Mouse (Mus musculus) heart, embryonic 16.5 days (tissue): ENCODE results near the gene Inka2. TPM values are rescaled to one million over a fixed set of nuclear protein-coding genes. Genes with fewer than 3 reads are reported as not detected.

ENCODE experiments used
- ATAC-seq: fragments of 200-750 bp; cut with Nextera tagmentation; replicated peaks from 2 replicates; pipeline ENCODE4 v1.8.0; 2017; ENCODE audit warnings: moderate number of reproducible peaks; ENCODE audit not compliant: insufficient read depth, low FRiP score; ENCODE audit errors: extremely low read depth
- H3K27ac ChIP-seq: fragments of 300-500 bp; sonication (generic); 2 replicates; pipeline ENCODE4 v1.5.1; 2014; ENCODE audit warnings: mild to moderate bottlenecking, low read length, control low read depth, moderate library complexity
- H3K27me3 ChIP-seq: fragments of 300-500 bp; sonication (generic); 2 replicates; pipeline ENCODE4 v1.6.1; 2014; ENCODE audit warnings: low read length, mixed read lengths; ENCODE audit not compliant: control insufficient read depth, insufficient read depth
- H3K36me3 ChIP-seq: fragments of 300-500 bp; sonication (generic); 2 replicates; pipeline ENCODE4 v1.6.1; 2014; ENCODE audit not compliant: control insufficient read depth, insufficient read depth
- H3K4me1 ChIP-seq: fragments of 300-500 bp; sonication (generic); 2 replicates; pipeline ENCODE4 v1.6.1; 2014; ENCODE audit warnings: low read length, mixed read lengths; ENCODE audit not compliant: control insufficient read depth, insufficient read depth
- H3K4me2 ChIP-seq: fragments of 300-500 bp; sonication (generic); 2 replicates; pipeline ENCODE4 v1.6.1; 2014; ENCODE audit warnings: low read depth, mild to moderate bottlenecking, control low read depth, low read length
- H3K4me3 ChIP-seq: fragments of 300-500 bp; sonication (generic); 2 replicates; pipeline ENCODE4 v1.5.1; 2014; ENCODE audit warnings: mild to moderate bottlenecking, control low read depth, low read length
- H3K9ac ChIP-seq: fragments of 300-500 bp; sonication (generic); 2 replicates; pipeline ENCODE4 v1.6.1; 2014; ENCODE audit warnings: low read length, control low read depth
- H3K9me3 ChIP-seq: fragments of 300-500 bp; sonication (generic); replicated peaks from 2 replicates; pipeline ENCODE4 v1.6.1; 2016; ENCODE audit warnings: low read length; ENCODE audit not compliant: control insufficient read depth
- WGBS: fragments of 180-500 bp; shearing (Covaris S2); extraction: QIAGEN DNeasy Blood & Tissue Kit; methylation state at CpG from one replicate; pipeline ENCODE4 v1.1.7; 2014; 5-methylcytosine and 5-hydroxymethylcytosine counted together
- polyA plus RNA-seq: library from polyadenylated mRNA; unstranded; fragments of >200 nt; fragmentation: Nextera tagmentation; extraction: Ambion mirVana; gene quantifications from 2 replicates; pipeline ENCODE4 v1.2.1, GENCODE M21; 2015

Gene Inka2
- polyA plus RNA-seq, 1 experiment from 2014 or later, result 3.3 TPM

DNA sequence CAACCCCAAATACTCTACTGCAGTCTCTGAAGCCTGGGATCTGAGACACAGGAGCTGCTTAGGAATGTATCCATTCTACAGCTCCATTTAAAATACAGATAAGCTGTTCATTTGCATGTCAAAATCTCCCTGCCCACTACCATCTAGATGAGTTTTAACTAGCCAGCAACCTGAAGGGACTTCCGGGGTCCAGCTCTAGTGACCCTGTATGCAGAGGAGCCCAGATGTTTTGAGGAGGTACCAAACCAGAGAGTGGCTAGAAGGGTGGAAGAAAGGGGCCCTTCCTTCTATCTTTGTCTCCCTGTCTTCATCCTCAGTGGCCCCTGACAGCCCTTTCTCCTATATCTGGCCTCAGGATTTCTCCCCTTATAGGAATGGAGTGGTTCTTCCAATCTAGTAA, 33.6 kb upstream of the Inka2 start:
- 90% methylated on average over 1 of the region's 1 CpGs for WGBS
- no peaks in the 10 kb centered on the region for H3K9me3 ChIP-seq
- no peak overlapping the region for H3K9ac ChIP-seq
- no peaks in the 10 kb centered on the region for H3K36me3 ChIP-seq
- ATAC-seq, result no peak
- H3K4me1 ChIP-seq, result no peaks in the 10 kb centered on the region
- no peaks in the 10 kb centered on the region for H3K27me3 ChIP-seq
- no peak overlapping the region for H3K4me2 ChIP-seq
- H3K27ac ChIP-seq, result no peak overlapping the region
- H3K4me3 ChIP-seq, result no peak overlapping the region

DNA sequence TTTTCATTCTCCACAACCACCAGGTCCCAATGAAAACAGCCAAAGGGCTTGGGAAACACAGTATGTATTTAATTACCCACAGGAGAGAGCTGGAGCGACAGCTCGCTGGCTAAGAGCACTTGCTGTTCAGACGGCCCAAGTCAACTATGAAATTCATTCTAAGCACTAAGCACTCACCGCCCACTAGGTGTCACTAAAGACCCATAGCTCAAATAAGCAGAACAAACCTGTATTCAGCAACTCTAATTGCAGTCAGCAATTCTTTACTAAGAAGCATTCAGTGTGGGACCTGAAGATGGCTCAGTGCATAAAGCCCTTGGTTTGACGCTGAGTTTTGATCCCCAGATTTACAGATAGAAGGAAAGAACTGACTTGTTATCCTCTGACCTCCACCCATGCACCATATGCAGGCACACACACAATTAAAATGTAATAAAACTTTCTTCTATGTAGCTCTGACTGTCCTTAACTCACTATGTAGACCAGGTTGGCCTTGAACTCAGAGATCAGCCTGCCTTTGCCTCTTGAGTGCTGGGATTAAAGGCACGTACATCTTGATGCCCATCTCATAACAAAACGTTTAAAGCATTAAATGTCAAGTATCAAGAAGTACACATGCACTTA, 29.7 kb upstream of the Inka2 start:
- no peaks in the 10 kb centered on the region for H3K27me3 ChIP-seq
- 18% methylated on average over 7 of the region's 7 CpGs for WGBS
- H3K27ac ChIP-seq, result no peak overlapping the region
- H3K9me3 ChIP-seq, result no peaks in the 10 kb centered on the region
- no peak overlapping the region for H3K4me2 ChIP-seq
- peaks cover 19% of the 10 kb centered on the region for H3K36me3 ChIP-seq
- H3K9ac ChIP-seq, result no peak overlapping the region
- no peak overlapping the region for H3K4me3 ChIP-seq
- H3K4me1 ChIP-seq, result no peaks in the 10 kb centered on the region
- 0 out of 2 replicates have a peak, but pooled peaks have one; percentile 28 for ATAC-seq

GRCm38 (mm10) chr3:105675932-105676331, 28.5 kb upstream of the Inka2 start:
- no peak for ATAC-seq
- WGBS, result 30% methylated on average over 2 of the region's 2 CpGs
- H3K4me2 ChIP-seq, result no peak overlapping the region
- H3K36me3 ChIP-seq, result peaks cover 23% of the 10 kb centered on the region
- no peak overlapping the region for H3K27ac ChIP-seq
- H3K9ac ChIP-seq, result no peak overlapping the region
- H3K4me1 ChIP-seq, result no peaks in the 10 kb centered on the region
- H3K4me3 ChIP-seq, result no peak overlapping the region
- H3K27me3 ChIP-seq, result no peaks in the 10 kb centered on the region
- no peaks in the 10 kb centered on the region for H3K9me3 ChIP-seq

DNA sequence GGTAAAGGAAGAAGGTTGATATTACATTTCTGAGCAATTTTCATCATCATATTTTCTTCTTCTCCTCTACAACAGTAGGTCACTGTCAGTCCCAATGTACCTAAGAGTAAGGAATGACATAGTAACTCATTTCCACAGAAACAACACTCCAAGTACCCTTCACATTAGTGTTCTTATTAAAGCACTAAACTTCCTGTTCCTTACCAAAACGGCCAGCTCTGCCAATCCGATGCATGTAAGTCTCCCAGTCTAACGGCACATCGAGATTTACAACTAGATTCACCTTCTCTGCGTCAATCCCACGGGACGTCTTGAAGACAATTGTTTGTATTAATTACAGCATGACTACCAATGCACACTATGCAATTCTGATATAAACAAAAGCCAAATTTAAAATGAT, 24.1 kb upstream of the Inka2 start:
- no peak for ATAC-seq
- Histone ChIP-seq H3K36me3 (peaks cover 41% of the 10 kb centered on the region), H3K9ac (no peak overlapping the region), H3K9me3 (no peaks in the 10 kb centered on the region), H3K27me3 (no peaks in the 10 kb centered on the region), H3K4me2 (no peak overlapping the region), H3K27ac (no peak overlapping the region), H3K4me3 (no peak overlapping the region), H3K4me1 (no peaks in the 10 kb centered on the region)
- WGBS, result 90% methylated on average over 7 of the region's 7 CpGs

DNA sequence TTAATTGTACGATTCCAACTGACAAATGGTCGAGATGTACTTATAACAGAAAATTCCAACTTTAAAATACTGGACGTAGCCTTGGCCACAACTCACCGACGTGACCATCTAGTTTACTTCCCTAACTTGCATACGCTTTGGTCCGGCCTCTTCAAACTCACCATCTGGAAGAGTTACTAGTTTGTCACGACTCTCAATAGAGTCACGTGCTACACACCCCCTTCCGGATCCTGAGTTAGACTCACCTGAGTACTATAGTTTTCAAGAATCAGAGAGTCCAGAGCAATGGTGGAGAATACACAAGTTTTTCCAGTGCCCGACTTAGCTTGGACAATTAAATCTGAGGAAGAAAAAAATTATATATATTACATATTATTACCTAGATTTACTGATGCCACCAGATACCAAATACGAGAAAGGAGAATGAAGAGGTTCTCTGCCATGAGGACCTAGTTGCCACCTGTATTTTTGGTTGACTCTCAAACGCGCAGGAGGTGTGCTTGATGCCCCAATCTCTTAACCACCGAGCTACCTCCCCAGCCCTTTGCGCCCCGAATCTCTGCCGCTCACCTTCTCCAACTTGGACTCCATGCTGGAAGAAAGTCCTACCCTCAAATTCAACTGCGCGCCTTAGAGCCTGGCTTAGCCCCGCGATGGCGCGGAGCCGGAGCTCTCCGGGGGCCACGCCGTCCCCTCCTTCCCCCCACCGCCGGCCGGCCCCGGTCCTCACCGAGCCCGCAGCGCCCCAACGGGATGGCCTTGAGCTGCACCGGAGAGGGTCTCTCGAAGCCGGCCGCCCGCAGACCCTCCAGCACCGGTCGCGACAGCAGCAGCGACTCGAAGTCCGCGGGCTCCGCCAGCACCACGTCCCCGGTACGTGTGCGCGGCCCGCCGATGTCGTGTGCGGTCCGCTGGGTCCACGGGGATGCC, 17.7 kb upstream of the Inka2 start:
- WGBS, result 8% methylated on average over 60 of the region's 60 CpGs
- ATAC-seq, result peak; percentile 43
- H3K27me3 ChIP-seq, result no peaks in the 10 kb centered on the region
- H3K36me3 ChIP-seq, result peaks cover 14% of the 10 kb centered on the region
- H3K9me3 ChIP-seq, result no peaks in the 10 kb centered on the region
- peak overlapping the region; percentile 97 for H3K9ac ChIP-seq
- H3K27ac ChIP-seq, result peak overlapping the region; percentile 81
- H3K4me3 ChIP-seq, result peak overlapping the region; percentile 95
- peak overlapping the region; percentile 87 for H3K4me2 ChIP-seq
- H3K4me1 ChIP-seq, result peaks cover 9% of the 10 kb centered on the region

- Histone ChIP-seq H3K4me2 (peak within 1 kb of the TSS; percentile 87), H3K4me1 (peaks cover 9% of the 10 kb centered on the region), H3K27me3 (no peaks in the 10 kb centered on the region), H3K9me3 (no peaks in the 10 kb centered on the region), H3K27ac (peak within 1 kb of the TSS; percentile 87), H3K9ac (peak within 1 kb of the TSS; percentile 97), H3K4me3 (peak within 1 kb of the TSS; percentile 95), H3K36me3 (peaks cover 13% of the 10 kb centered on the region)
- under 1% methylated on average over 72 of the region's 72 CpGs for WGBS
- peak; percentile 96 for ATAC-seq
Measured at GRCm38 (mm10) chr3:105687324-105688060, 16.9 kb upstream of the Inka2 start, which contains the start of gene Ddx20. Gene Ddx20 (minus strand): TSS chr3:105687574.

DNA sequence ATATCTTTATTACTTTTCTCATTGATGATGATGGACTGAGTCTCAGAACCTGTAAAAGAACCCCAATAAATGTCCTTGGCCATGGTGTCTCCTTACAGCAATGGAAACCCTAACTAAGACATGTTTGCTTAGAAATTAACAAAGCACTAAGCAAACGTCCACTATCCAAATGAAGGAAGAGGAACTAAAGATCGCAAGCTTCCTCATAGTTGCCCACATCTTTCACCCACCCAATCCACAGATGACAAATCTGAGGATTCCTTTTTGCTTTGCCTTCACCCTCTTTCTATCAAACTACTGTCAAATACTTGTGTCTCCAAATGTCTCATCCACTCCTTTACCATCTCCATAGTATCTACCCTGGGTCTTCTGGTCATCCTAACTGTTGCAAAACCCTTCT, 15.9 kb upstream of the Inka2 start:
- H3K36me3 ChIP-seq, result peaks cover 7% of the 10 kb centered on the region
- H3K27me3 ChIP-seq, result no peaks in the 10 kb centered on the region
- H3K4me3 ChIP-seq, result no peak overlapping the region
- peaks cover 9% of the 10 kb centered on the region for H3K4me1 ChIP-seq
- no peaks in the 10 kb centered on the region for H3K9me3 ChIP-seq
- H3K27ac ChIP-seq, result no peak overlapping the region
- no peak overlapping the region for H3K4me2 ChIP-seq
- no peak for ATAC-seq
- 80% methylated on average over 2 of the region's 2 CpGs for WGBS
- no peak overlapping the region for H3K9ac ChIP-seq

DNA sequence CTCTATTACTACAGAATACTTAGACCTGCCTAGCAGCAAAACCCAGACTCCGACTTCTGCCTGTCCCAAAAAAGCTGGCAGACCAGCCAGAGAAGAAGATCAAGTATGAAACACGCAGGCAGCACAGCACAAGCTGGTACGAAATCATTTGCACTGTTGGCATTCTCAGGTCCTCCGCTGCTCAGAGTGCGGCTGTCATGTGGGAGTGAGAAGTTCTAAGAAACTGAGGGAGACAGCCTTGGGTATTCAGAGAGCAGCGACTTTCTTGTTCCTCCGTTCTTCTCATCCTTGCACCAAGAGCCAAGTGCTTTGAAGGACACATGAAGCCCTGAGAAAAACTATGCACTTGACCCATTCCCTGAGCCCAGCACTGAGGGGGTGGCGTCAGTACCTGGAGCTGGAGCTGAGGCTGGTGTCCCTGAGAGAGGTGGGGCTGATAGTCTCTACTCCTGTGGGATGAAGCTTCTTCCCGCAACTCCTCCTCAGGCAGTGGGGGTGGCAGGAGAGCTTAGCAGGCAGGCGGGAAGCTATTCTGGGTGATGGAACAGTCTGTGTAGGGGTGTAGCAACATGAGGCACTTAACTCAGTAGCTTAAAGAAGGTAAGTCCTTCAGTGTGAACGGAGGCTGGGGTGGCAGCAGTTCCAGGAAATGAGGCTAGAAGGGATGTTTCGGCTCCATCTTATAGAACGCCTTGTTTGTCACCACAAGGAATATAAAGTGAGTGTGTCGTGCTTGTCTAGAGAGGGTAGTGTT, 10.9 kb upstream of the Inka2 start:
- Histone ChIP-seq H3K9me3 (no peaks in the 10 kb centered on the region), H3K4me3 (no peak overlapping the region), H3K27me3 (no peaks in the 10 kb centered on the region), H3K36me3 (no peaks in the 10 kb centered on the region), H3K9ac (no peak overlapping the region), H3K4me1 (peaks cover 23% of the 10 kb centered on the region), H3K4me2 (no peak overlapping the region), H3K27ac (no peak overlapping the region)
- WGBS, result 62% methylated on average over 14 of the region's 14 CpGs
- ATAC-seq, result no peak
